Mouse (Mus musculus) megakaryocyte-erythroid progenitor cell, adult 5-6 weeks (primary cell): Measurements from ENCODE around the gene Eid3. TPM values are rescaled to one million over a fixed set of nuclear protein-coding genes. Genes with fewer than 3 reads are reported as not detected.

ENCODE experiments used
- ATAC-seq: replicated peaks from 2 replicates; pipeline ENCODE4 v1.8.0; 2016; ENCODE audit warnings: mild to moderate bottlenecking, inconsistent platforms; ENCODE audit not compliant: severe bottlenecking, poor library complexity, low FRiP score, low TSS enrichment
- total RNA-seq, 2 experiments: library from RNA; stranded (forward) in 1 of 2; stranded (reverse) in 1 of 2; fragments of 200-1000, 215-1000 nt in 1 of 2; fragments of >200 nt in 1 of 2; fragmentation: Nextera tagmentation in 1 of 2; gene quantifications; 2 replicates each; pipeline ENCODE4 v1.2.3; 2014 to 2017

The Eid3 gene
- 3.6 and 7.4 TPM in 2 replicates for total RNA-seq (2014; fragmentation: Nextera tagmentation)
- total RNA-seq (2017) = 3.9 TPM in 1 of 2 replicates, not detected in the other

- no peak for ATAC-seq
Observed at GRCm38 (mm10) chr10:82866356-82866755, at the start of gene Eid3. Gene Eid3, plus strand, starts transcription at chr10:82866626.

DNA sequence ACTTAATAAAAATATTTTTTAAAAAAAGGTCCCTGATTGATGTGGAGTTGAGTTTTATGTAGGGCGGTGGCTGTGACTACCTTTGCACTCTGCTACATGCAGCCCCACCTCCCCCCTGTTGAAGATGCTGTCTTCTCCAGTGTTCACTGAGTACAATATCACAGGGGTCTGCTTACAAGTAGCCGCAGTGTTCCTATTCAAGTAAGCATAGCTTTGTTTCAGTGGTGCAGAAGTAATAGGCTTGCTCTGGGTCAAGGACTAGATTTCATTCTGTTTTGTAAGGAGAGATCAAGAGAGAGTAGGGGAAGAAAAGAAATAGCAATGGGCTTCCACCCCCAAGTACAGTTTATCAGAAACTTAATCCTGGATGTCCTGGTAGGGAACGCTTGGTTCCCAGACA, 48.9 kb upstream of the Eid3 start:
- ATAC-seq = no peak

GRCm38 (mm10) chr10:82817936-82818335, 48.5 kb upstream of the Eid3 start:
- ATAC-seq = no peak

DNA sequence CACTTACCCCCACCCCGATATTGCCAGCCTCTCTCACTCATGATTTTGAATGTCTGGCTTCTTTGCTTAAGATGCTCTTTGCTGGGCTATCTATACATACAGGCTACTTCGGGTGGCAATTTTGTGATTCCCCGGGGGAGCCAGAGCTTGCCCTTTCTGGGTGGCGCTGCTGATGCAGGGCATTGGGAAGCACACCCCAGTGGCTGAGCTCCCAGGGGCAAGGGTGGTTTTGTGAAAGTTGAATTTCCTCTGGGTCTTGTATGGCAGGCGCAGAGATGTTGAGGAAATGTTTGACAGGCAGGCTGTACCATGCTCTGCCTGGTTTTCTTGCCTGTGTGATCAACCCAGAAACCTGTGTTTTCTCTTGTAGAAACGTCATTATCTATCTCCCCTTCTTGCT, 47.8 kb upstream of the Eid3 start:
- no peak for ATAC-seq

- no peak for ATAC-seq
Observed at GRCm38 (mm10) chr10:82823108-82823778, 43.2 kb upstream of the Eid3 start.

- no peak for ATAC-seq
Observed at GRCm38 (mm10) chr10:82823779-82824177, 42.6 kb upstream of the Eid3 start.

- no peak for ATAC-seq
Observed at GRCm38 (mm10) chr10:82824541-82824940, 41.9 kb upstream of the Eid3 start.

DNA sequence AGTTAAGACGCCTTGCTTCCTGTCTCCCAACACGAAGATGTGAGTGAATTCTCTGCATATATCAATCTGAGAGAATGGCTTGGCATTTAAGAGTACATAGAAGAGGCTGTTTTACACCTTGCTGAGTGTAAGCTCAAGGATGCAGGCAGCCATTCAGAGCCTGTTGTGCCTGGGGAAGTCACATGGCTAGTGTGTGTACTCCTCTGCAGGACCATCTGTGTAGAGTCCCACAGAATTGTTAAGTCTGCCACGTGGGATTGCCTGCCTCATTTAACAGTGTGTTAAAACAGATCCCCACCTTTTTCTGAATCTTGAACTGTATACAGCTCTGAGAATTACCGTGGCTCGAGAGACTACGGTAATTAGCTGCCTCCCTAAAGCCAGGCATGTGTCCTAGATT, 39.9 kb upstream of the Eid3 start:
- ATAC-seq = no peak

GRCm38 (mm10) chr10:82833926-82834325, 32.5 kb upstream of the Eid3 start, which contains the start of gene Txnrd1:
Gene Txnrd1, plus strand, starts transcription at chr10:82833951.
- no peak for ATAC-seq

DNA sequence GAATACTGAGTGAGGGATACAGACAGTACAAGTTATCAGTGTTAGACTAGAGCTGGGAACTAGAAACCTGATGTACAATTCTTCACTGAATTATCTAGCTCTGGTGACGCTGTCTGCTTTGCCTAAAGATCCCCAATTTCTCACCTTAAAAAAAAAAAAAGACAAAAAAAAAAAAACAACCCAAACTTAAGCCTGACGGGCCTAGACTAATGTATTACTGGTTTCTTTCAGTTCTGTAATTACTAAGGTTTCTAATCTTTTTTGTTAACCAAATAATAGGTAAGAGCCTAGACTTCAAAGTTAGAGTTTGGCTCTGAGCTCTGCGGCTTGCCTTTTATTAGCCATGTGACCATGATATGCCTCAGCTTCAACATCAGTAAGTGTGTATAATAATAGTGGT, 30.5 kb upstream of the Eid3 start:
- no peak for ATAC-seq

GRCm38 (mm10) chr10:82838390-82838789, 28.0 kb upstream of the Eid3 start:
- ATAC-seq = no peak

- no peak for ATAC-seq
Observed at GRCm38 (mm10) chr10:82844090-82844489, 22.3 kb upstream of the Eid3 start.

GRCm38 (mm10) chr10:82844731-82845130, 21.7 kb upstream of the Eid3 start:
- ATAC-seq = no peak

DNA sequence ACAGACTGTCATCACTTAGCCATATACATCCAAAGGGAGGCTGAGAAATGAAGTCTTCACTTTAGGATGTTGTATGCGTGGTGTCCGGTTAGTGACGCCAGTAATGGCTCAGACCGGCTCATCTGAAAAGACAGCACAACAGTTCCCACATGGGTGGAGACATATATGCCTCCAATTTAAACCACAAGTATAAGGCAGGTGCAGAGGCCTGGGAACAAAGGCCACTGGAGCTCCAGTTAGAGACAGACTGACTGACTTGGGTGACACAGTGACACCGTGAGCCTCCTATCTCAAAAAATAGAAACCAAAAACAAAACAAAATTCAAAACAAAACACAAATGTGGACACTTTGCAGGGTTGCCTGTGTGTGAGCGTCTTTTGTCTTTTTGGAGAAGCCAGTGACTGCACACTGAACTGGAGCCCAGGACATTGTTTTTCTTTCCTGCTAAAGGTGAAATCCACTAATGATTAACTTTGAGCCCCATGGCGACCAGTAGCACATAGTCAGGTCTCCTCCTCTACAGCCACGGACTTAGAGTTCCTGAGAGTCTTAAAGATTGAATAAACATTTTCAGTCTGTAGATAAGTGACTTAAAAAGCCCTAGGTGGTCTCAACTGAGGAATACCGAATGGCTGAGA, 18.5 kb upstream of the Eid3 start:
- no peak for ATAC-seq

DNA sequence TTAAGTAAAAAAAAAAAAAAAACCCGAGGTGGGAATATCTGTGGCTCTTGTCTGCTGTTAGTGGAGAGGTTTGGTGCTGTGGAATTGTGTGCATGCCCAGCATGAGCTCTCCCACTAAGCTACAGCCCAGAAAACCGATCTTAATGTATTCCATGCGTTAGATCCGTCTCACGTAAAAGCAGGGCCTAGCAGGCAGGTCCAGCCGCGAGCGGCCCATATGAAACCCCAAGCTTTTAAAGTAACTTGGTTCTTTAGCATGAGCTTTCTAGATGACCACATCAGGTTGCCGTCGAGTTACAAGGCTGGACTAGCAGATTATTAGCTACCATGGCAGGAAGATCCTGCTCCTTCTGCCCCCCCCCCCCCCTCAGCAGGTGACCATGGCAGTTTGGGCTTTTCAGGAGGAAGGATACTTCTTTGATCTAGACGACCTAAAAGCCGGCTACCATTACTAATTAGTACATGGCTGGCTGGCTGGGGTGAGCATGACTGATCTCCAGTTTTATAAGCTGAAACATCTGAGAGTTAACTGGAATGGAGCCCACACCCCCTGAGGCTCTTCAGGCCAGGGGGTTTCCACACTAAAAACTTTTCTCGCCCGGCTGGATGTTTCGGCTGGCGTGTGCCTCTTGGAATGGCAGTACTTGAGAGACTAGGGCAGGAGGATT, 16.6 kb upstream of the Eid3 start:
- ATAC-seq = no peak

GRCm38 (mm10) chr10:82850354-82850752, 16.1 kb upstream of the Eid3 start:
- no peak for ATAC-seq

DNA sequence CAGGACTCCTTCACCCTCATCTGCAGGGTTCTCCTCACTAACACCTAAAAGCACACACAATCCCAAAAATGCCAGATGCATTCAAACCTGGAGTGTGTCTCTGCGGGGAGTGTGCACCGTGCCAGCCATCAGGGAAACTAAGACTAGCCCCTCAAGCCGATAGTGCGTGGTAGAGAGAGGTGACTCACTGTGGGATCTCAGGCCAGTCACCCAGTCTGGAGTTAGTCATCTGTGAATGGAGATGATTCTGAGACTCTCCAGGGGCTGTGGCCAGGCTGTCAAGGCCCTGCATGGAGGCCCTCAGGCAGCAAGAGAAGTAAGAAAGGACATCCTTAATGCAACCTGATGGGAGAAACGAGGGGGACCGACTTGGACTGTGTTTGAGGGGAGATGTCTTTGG, 14.7 kb upstream of the Eid3 start:
- ATAC-seq = no peak

- ATAC-seq = no peak
Observed at GRCm38 (mm10) chr10:82858032-82858680, 8.3 kb upstream of the Eid3 start.

DNA sequence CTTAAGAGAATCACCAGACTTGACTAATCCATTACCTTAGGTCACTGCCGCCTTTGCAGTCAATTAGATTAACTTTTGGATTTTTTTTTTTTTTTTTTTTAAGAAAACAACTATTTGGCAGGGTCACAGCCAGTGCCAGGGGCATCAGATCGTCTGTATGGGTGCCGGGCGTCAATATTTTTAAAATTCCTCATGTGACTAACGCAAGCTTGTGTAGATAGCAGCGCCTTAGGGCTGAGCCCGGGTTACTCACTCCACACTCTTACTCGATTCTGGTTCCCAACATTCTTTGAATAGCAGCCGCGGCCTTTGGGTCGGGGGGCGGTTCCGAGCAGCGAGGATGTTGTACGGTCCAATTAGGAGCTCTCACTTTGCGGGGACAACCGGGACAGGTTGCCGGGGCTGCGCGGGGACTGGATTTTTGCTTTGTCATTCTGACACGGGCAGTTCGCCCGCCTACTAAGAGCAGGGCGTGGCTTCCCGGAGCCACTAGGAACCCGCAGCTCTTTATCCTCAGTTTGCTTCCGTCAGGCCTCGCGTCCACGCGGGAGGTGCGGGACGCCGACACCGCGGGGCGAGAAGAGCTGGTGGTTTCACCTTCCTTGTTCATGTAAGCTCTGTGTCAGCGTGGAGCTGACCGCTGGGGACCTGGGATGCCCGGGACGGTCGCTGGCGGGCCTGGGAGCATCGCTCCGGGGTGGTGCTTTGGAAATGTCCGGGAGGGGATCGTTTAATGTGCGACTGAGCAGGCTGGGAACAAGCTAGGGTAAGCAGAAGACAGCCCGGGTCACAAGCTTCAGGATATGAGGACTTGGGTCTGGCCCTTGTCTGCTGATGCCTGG, 7.5 kb upstream of the Eid3 start:
- peak; percentile 77 for ATAC-seq
